Mouse (Mus musculus): Measurements from ENCODE around the gene Cyp26b1. TPM values are rescaled to one million over a fixed set of nuclear protein-coding genes. Genes with fewer than 3 reads are reported as not detected.

Cyp26b1 gene
- polyA plus RNA-seq, 1 experiment from 2014 or later = 6.9 TPM

DNA sequence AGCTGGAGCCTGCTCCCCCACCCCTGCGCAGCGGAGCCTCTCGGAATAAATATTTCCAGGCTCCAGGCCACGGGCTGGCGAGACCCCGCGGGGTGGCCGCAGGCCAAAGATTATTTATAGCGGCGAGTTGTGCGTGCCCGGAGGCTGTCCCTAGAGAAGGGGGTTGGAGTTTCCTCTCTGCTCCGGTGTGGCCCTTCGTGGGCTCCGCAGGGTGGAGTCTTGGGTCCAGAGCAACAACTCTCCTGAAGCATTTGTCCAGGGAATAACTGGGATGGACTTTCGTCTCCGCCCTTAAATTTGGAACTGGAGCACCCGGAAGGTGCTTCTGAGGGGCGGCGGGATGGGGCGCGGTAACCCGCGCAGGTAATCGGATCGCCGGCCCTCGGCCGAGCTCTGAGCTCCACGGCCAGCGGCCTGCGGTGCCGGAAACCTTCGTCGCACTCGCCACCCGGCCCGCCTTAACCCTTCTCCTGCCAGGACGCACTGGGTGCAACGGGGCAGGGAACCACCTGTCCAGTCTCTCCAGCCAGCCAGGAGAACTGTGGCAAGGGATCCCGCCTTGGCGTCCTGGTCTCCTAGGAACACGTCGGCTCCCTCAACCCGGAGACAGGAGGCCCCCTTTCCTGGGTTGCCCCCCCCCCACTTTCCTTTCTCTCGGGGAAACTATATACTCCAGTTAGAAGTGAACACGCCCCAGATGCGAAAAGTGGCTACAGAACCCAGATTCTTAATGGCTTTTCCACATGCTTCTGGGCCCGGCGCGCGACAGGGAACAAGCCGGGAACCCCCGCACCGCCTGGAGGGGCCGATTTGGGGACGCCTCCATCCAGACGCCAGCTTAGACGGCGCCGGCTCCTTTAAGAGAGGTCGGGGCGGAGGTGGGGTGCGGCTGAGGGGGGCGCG lies 8.7 kb downstream of the Cyp26b1 start:
- Histone ChIP-seq H3K4me3 (ENCODE audit: low read depth, low read length) (peak overlapping the region; percentile 63), H3K9ac (ENCODE audit: low read depth, low read length) (peak overlapping the region; percentile 80), H3K4me2 (ENCODE audit: low read depth, low read length) (peak overlapping the region; percentile 91), H3K36me3 (ENCODE audit: control insufficient read depth, insufficient read depth, low read length) (peaks cover 9% of the 10 kb centered on the region), H3K9me3 (ENCODE audit: control insufficient read depth, low read length) (no peaks in the 10 kb centered on the region), H3K27ac (replicated peaks; ENCODE audit: low read depth, low read length) (peak overlapping the region; percentile 91), H3K27me3 (replicated peaks; ENCODE audit: control insufficient read depth, insufficient read depth, low read length) (peaks cover 44% of the 10 kb centered on the region), H3K4me1 (ENCODE audit: control insufficient read depth, insufficient read depth, low read length) (peaks cover 35% of the 10 kb centered on the region)
- peak; percentile 57 for DNase-seq (ENCODE audit: low spot score)
- WGBS = under 1% methylated on average over 48 of the region's 66 CpGs
- peak; percentile 30; the same call in 1 of the 2 replicates for ATAC-seq (ENCODE audit: low read depth)

- Histone ChIP-seq H3K27ac (replicated peaks; ENCODE audit: low read depth, low read length) (peak overlapping the region; percentile 91), H3K27me3 (replicated peaks; ENCODE audit: control insufficient read depth, insufficient read depth, low read length) (peaks cover 40% of the 10 kb centered on the region), H3K4me3 (ENCODE audit: low read depth, low read length) (peak overlapping the region; percentile 63)
Observed at GRCm38 (mm10) chr6:84583841-84584782, 9.6 kb downstream of the Cyp26b1 start.

DNA sequence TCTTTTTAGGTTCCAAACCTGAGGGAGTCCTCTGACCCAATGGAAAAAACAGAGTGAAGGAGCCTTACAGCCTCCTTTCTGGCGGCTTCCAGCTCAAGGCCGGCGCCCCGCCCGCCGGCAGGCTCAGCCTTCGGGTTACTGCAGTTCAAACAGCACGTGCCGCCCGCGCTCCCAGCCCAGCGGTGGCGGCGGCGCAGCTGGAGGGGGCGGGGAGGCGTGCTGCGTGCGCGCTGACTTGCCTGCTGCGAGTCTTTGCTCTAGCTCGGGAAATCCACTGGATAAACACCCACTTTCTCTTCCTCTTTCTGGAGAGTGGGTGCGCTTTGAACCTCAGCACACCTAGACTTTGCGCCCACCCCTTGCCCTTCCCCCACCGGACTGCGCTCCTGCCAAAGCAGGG lies 10.3 kb downstream of the Cyp26b1 start:
- Histone ChIP-seq H3K27me3 (replicated peaks; ENCODE audit: control insufficient read depth, insufficient read depth, low read length) (peaks cover 40% of the 10 kb centered on the region), H3K4me2 (ENCODE audit: low read depth, low read length) (peak overlapping the region; percentile 91), H3K27ac (replicated peaks; ENCODE audit: low read depth, low read length) (peak overlapping the region; percentile 91), H3K9ac (ENCODE audit: low read depth, low read length) (peak overlapping the region; percentile 80), H3K4me1 (ENCODE audit: control insufficient read depth, insufficient read depth, low read length) (peaks cover 41% of the 10 kb centered on the region), H3K36me3 (ENCODE audit: control insufficient read depth, insufficient read depth, low read length) (peaks cover 10% of the 10 kb centered on the region), H3K4me3 (ENCODE audit: low read depth, low read length) (peak overlapping the region; percentile 63), H3K9me3 (ENCODE audit: control insufficient read depth, low read length) (no peaks in the 10 kb centered on the region)
- DNase-seq (ENCODE audit: low spot score) (peak; percentile 89), ATAC-seq (ENCODE audit: low read depth) (peak; percentile 56)
- WGBS = under 1% methylated on average over 23 of the region's 26 CpGs

More at GRCm38 (mm10) chr6:84583841-84584782, 9.6 kb downstream of the Cyp26b1 start:
- peaks cover 41% of the 10 kb centered on the region for H3K4me1 ChIP-seq (ENCODE audit: control insufficient read depth, insufficient read depth, low read length)
- ATAC-seq (ENCODE audit: low read depth) (peak; percentile 16; the same call in 1 of the 2 replicates), DNase-seq (ENCODE audit: low spot score) (no peak)
- H3K9me3 ChIP-seq (ENCODE audit: control insufficient read depth, low read length) = no peaks in the 10 kb centered on the region
- peaks cover 10% of the 10 kb centered on the region for H3K36me3 ChIP-seq (ENCODE audit: control insufficient read depth, insufficient read depth, low read length)
- WGBS = 3% methylated on average over 45 of the region's 48 CpGs
- H3K9ac ChIP-seq (ENCODE audit: low read depth, low read length) = peak overlapping the region; percentile 80
- peak overlapping the region; percentile 91 for H3K4me2 ChIP-seq (ENCODE audit: low read depth, low read length)

- Histone ChIP-seq H3K9me3 (ENCODE audit: control insufficient read depth, low read length) (no peaks in the 10 kb centered on the region), H3K27ac (replicated peaks; ENCODE audit: low read depth, low read length) (peak overlapping the region; percentile 91), H3K27me3 (replicated peaks; ENCODE audit: control insufficient read depth, insufficient read depth, low read length) (peaks cover 37% of the 10 kb centered on the region), H3K9ac (ENCODE audit: low read depth, low read length) (peak overlapping the region; percentile 80), H3K4me2 (ENCODE audit: low read depth, low read length) (peak overlapping the region; percentile 91), H3K4me3 (ENCODE audit: low read depth, low read length) (peak overlapping the region; percentile 63), H3K36me3 (ENCODE audit: control insufficient read depth, insufficient read depth, low read length) (peaks cover 10% of the 10 kb centered on the region), H3K4me1 (ENCODE audit: control insufficient read depth, insufficient read depth, low read length) (peaks cover 41% of the 10 kb centered on the region)
- ATAC-seq (ENCODE audit: low read depth) = no peak
- no peak for DNase-seq (ENCODE audit: low spot score)
- WGBS = 21% methylated on average over 5 of the region's 5 CpGs
Observed at GRCm38 (mm10) chr6:84582826-84583225, 10.9 kb downstream of the Cyp26b1 start.

DNA sequence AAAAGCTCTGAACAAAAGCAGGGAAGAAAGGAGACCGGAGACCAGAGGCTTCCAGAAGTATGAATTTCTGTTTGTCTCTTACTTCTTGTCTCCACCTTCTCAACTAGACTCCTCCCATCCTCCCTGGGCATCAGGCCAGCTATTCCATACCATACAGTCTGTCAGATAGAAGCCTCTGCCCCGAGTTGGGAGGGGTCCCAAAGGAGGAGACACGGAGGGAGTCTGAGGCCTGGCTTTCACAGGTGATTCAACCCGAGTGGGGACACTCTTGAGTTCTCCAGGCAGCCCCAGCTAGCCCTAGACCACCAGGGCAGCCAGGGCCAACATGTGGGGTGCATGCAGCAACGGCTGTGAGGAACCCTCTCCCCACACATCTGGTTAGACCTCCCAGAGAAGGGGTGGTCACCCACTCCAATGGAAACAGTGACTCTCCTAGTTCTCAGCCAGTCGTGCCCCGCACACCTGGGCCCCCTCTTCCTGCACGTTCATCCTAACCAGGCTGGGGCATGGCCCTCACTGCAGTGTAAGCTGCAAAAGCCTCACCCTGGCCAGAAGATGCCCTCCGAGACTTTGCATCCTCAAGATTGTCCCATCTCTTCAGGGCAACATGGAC lies 11.8 kb downstream of the Cyp26b1 start:
- Histone ChIP-seq H3K27ac (replicated peaks; ENCODE audit: low read depth, low read length) (no peak overlapping the region), H3K36me3 (ENCODE audit: control insufficient read depth, insufficient read depth, low read length) (peaks cover 10% of the 10 kb centered on the region)

GRCm38 (mm10) chr6:84580979-84581832 lies 12.5 kb downstream of the Cyp26b1 start:
- Histone ChIP-seq H3K36me3 (ENCODE audit: control insufficient read depth, insufficient read depth, low read length) (peaks cover 16% of the 10 kb centered on the region), H3K9me3 (ENCODE audit: control insufficient read depth, low read length) (no peaks in the 10 kb centered on the region), H3K27me3 (replicated peaks; ENCODE audit: control insufficient read depth, insufficient read depth, low read length) (peaks cover 34% of the 10 kb centered on the region), H3K4me2 (ENCODE audit: low read depth, low read length) (no peak overlapping the region), H3K27ac (replicated peaks; ENCODE audit: low read depth, low read length) (no peak overlapping the region), H3K9ac (ENCODE audit: low read depth, low read length) (no peak overlapping the region), H3K4me3 (ENCODE audit: low read depth, low read length) (no peak overlapping the region), H3K4me1 (ENCODE audit: control insufficient read depth, insufficient read depth, low read length) (peaks cover 41% of the 10 kb centered on the region)
- DNase-seq (ENCODE audit: low spot score) (no peak), ATAC-seq (ENCODE audit: low read depth) (no peak)
- WGBS = 64% methylated on average over 6 of the region's 6 CpGs

More for the DNA sequence above, 11.8 kb downstream of the Cyp26b1 start:
- DNase-seq (ENCODE audit: low spot score) (peak; percentile 82), ATAC-seq (ENCODE audit: low read depth) (no peak)
- peaks cover 34% of the 10 kb centered on the region for H3K27me3 ChIP-seq (replicated peaks; ENCODE audit: control insufficient read depth, insufficient read depth, low read length)
- H3K4me1 ChIP-seq (ENCODE audit: control insufficient read depth, insufficient read depth, low read length) = peaks cover 41% of the 10 kb centered on the region
- H3K9me3 ChIP-seq (ENCODE audit: control insufficient read depth, low read length) = no peaks in the 10 kb centered on the region
- H3K4me2 ChIP-seq (ENCODE audit: low read depth, low read length) = peak overlapping the region; percentile 91; the same call in 1 of the 2 replicates
- WGBS = 32% methylated on average over 9 of the region's 9 CpGs
- H3K4me3 ChIP-seq (ENCODE audit: low read depth, low read length) = no peak overlapping the region
- no peak overlapping the region for H3K9ac ChIP-seq (ENCODE audit: low read depth, low read length)

DNA sequence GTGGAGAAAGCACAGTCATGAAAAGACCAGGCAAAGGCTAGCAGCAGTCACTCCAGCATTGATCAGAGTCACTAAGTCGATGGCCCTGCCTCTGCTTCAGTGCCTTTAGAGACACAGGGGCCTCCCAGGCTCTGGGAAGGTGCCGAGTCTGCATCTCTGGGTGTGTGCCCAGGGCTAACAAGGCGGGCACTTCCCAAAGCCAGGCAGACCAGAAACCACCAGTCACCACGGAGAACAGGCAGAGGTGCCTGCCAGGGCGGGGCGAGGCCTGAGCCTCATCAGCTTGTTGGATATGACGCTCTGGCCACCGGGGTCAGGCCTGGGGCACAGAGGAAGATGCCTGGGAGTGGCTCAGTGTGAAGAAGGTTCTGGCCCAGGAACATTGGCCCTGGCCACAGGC lies 14.2 kb downstream of the Cyp26b1 start:
- 63% methylated on average over 8 of the region's 8 CpGs for WGBS
- Histone ChIP-seq H3K4me1 (ENCODE audit: control insufficient read depth, insufficient read depth, low read length) (peaks cover 39% of the 10 kb centered on the region), H3K9me3 (ENCODE audit: control insufficient read depth, low read length) (no peaks in the 10 kb centered on the region), H3K36me3 (ENCODE audit: control insufficient read depth, insufficient read depth, low read length) (peaks cover 32% of the 10 kb centered on the region), H3K4me2 (ENCODE audit: low read depth, low read length) (no peak overlapping the region), H3K27me3 (replicated peaks; ENCODE audit: control insufficient read depth, insufficient read depth, low read length) (peaks cover 22% of the 10 kb centered on the region), H3K9ac (ENCODE audit: low read depth, low read length) (no peak overlapping the region), H3K4me3 (ENCODE audit: low read depth, low read length) (no peak overlapping the region), H3K27ac (replicated peaks; ENCODE audit: low read depth, low read length) (no peak overlapping the region)
- DNase-seq (ENCODE audit: low spot score) (no peak), ATAC-seq (ENCODE audit: low read depth) (no peak)

All from embryonic facial prominence, embryonic 14.5 days (tissue).